Mouse (Mus musculus) heart, postnatal 0 days (tissue): ENCODE results near the gene Chp1.

ENCODE experiments used
- CTCF ChIP-seq: IDR thresholded peaks from 2 replicates; pipeline ENCODE4 v1.5.1; 2016; ENCODE audit warnings: antibody characterized with exemption, control low read depth, low read depth
- EP300 ChIP-seq: IDR thresholded peaks from 2 replicates; pipeline ENCODE4 v1.6.1; 2016; ENCODE audit warnings: antibody characterized with exemption, low read depth

DNA sequence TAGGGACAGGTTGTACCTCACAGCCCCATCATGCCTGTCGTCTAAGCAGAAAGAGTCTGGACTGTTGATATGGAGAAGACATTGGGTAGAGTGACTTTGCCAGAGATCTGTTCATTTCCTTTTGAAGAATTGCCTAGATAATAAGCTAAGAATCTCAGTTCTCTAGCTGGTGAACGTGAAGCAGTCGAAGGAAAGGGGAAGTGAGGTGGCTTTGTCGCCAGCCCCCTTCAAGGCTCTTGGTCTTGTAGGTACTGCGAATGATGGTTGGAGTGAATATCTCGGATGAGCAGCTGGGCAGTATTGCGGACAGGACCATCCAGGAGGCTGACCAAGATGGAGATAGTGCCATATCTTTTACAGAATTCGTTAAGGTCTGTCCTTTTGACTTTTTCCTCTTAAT is 36.8 kb downstream of the Chp1 start:
- TF ChIP-seq CTCF, result no peak
- TF ChIP-seq EP300, result no peak
